Mouse (Mus musculus) frontal cortex, adult 2 months (tissue): Measurements from ENCODE around the gene Cacna2d2. TPM values are rescaled to one million over a fixed set of nuclear protein-coding genes. Genes with fewer than 3 reads are reported as not detected.
"Not testable (repeated sequence)": the region's sequence is repeated elsewhere in the genome, so short reads cannot be mapped to it uniquely, and the experiment has no call there.

ENCODE experiments used
- DNase-seq, 2 experiments: peaks; one replicate each; pipeline ENCODE4 v3.0.0; 2022; ENCODE audit warnings: low spot score in 1 of 2; ENCODE audit errors: extremely low spot score in 1 of 2
- polyA plus RNA-seq: library from polyadenylated mRNA; depleted of rRNA; stranded (reverse); fragments of >200 nt; gene quantifications from 2 replicates; pipeline ENCODE4 v1.2.3, GENCODE M21; 2012; rRNA removed

The Cacna2d2 gene
- polyA plus RNA-seq, 1 experiment = 33.1 TPM

GRCm38 (mm10) chr9:107571534-107572326 lies 172.3 kb downstream of the Cacna2d2 start:
- DNase-seq = no peak

GRCm38 (mm10) chr9:107572327-107572662 lies 172.9 kb downstream of the Cacna2d2 start:
- DNase-seq = no peak

GRCm38 (mm10) chr9:107573774-107574173 lies 174.4 kb downstream of the Cacna2d2 start:
- DNase-seq = not testable (repeated sequence)

- no peak for DNase-seq
Observed at GRCm38 (mm10) chr9:107575579-107576356, 176.4 kb downstream of the Cacna2d2 start.

- peak in 1 of 2 experiments; percentile 44 for DNase-seq
Observed at GRCm38 (mm10) chr9:107576357-107577107, 177.1 kb downstream of the Cacna2d2 start, which contains the start of gene Hyal1. TSS of gene Hyal1 (plus strand) at chr9:107576927.

- DNase-seq = no peak
Observed at GRCm38 (mm10) chr9:107577871-107578270, 178.5 kb downstream of the Cacna2d2 start.

GRCm38 (mm10) chr9:107578587-107578986 lies 179.2 kb downstream of the Cacna2d2 start, which contains the start of gene Naa80:
TSS of gene Naa80 (plus strand) at chr9:107578887.
- DNase-seq = no peak

Other genes starting within 250 kb of the Cacna2d2 start
- 185 and 204 TPM in 2 replicates for gene Dock3, start 167.7 kb upstream of the Cacna2d2 start, polyA plus RNA-seq
- gene Mapkapk3, start 109.7 kb upstream of the Cacna2d2 start, polyA plus RNA-seq = 7.0 and 7.6 TPM in 2 replicates
- 5.3 and 7.1 TPM in 2 replicates for gene Cish, start 103.6 kb upstream of the Cacna2d2 start, polyA plus RNA-seq
- 31.9 and 39.1 TPM in 2 replicates for gene Hemk1, start 61.3 kb upstream of the Cacna2d2 start, polyA plus RNA-seq
- 26.2 and 26.8 TPM in 2 replicates for gene 6430571L13Rik, start 59.0 kb upstream of the Cacna2d2 start, polyA plus RNA-seq
- gene Tmem115, start 134.3 kb downstream of the Cacna2d2 start, polyA plus RNA-seq = 29.7 and 32.1 TPM in 2 replicates
- gene Cyb561d2, start 142.6 kb downstream of the Cacna2d2 start, polyA plus RNA-seq = 27.0 and 27.2 TPM in 2 replicates
- gene Nprl2, start 142.6 kb downstream of the Cacna2d2 start, polyA plus RNA-seq = 65.1 and 65.7 TPM in 2 replicates
- gene Zmynd10, start 147.7 kb downstream of the Cacna2d2 start, polyA plus RNA-seq = 6.1 and 7.8 TPM in 2 replicates
- gene Rassf1, start 151.9 kb downstream of the Cacna2d2 start, polyA plus RNA-seq = 25.0 and 25.2 TPM in 2 replicates
- gene Tusc2, start 163.6 kb downstream of the Cacna2d2 start, polyA plus RNA-seq = 120 and 133 TPM in 2 replicates
- 11.1 and 12.1 TPM in 2 replicates for gene Hyal2, start 168.3 kb downstream of the Cacna2d2 start, polyA plus RNA-seq
- 5.0 and 5.5 TPM in 2 replicates for gene Hyal1, start 177.3 kb downstream of the Cacna2d2 start, polyA plus RNA-seq
- gene Naa80, start 179.3 kb downstream of the Cacna2d2 start, polyA plus RNA-seq = 15.9 and 18.3 TPM in 2 replicates
- 0.69 and 0.74 TPM in 2 replicates for gene Hyal3, start 181.2 kb downstream of the Cacna2d2 start, polyA plus RNA-seq
- gene Ifrd2, start 188.0 kb downstream of the Cacna2d2 start, polyA plus RNA-seq = 17.5 and 18.8 TPM in 2 replicates
- gene Sema3b, start 209.6 kb downstream of the Cacna2d2 start, polyA plus RNA-seq = 2.1 and 3.4 TPM in 2 replicates
- gene Gnai2, start 235.8 kb downstream of the Cacna2d2 start, polyA plus RNA-seq = 334 and 351 TPM in 2 replicates